Mouse (Mus musculus): ENCODE data around the gene Lrrc3.
A peak's percentile ranks its signal among the peaks of the same experiment; 100 is the strongest.

Gene Lrrc3

GRCm38 (mm10) chr10:77864762-77865143, 37.6 kb downstream of the Lrrc3 start:
- DNase-seq = peak; percentile 19 to 26

GRCm38 (mm10) chr10:77864067-77864761, 38.1 kb downstream of the Lrrc3 start:
- peak; percentile 26 to 52 for DNase-seq

GRCm38 (mm10) chr10:77861675-77862074, 40.7 kb downstream of the Lrrc3 start, which contains the start of gene Gm3285:
Gene Gm3285 (plus strand): TSS chr10:77861975.
- no peak for DNase-seq

- no peak for DNase-seq
Observed at GRCm38 (mm10) chr10:77852559-77852958, 49.8 kb downstream of the Lrrc3 start, which contains the start of gene Gm10318. Gene Gm10318 (plus strand): TSS chr10:77852859.
